Mouse (Mus musculus): ENCODE results near the gene Fkbp8.

Gene Fkbp8

DNA sequence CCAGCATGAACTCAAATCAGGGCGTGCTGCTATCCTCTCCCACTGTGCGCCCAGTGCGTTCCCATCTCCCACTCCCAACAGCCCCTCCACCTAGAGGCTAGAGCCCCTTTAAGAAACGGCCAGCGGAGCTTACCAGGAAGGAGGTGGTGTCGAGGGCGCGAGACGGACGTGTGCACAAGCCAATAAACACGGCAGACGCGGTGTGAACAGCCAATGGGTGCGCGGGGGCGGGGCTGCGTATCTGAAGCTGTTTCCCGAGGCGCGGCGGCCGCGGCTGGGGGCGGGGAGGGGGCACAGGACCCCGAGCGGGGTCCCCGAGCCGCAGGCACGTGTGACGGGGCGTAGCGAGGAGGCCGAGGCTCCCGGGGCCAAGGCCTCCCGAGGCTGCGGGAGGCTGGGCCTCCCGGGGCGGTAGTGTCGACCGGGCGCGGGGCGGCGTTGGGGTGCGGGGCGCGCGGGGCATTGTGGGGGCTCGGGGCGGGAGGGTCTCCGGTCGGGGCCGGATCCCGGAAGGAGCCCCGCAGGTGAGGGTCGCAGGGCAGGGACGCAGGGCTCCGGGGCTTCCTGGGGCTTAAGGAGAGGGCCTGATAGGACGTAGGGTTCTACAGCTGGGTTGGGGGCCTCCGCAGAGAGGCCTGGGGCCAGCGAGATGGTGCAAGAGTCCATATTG, at the start of gene Fkbp8, which contains the start of gene Kxd1:
Gene Fkbp8, plus strand, starts transcription at position 213 of the 670 bp plus-strand sequence.
Gene Kxd1, minus strand, starts transcription at position 445 of the 670 bp plus-strand sequence.
- peak; percentile 98 to 100 for DNase-seq (ENCODE audit: low spot score in 2 of 2)

DNA sequence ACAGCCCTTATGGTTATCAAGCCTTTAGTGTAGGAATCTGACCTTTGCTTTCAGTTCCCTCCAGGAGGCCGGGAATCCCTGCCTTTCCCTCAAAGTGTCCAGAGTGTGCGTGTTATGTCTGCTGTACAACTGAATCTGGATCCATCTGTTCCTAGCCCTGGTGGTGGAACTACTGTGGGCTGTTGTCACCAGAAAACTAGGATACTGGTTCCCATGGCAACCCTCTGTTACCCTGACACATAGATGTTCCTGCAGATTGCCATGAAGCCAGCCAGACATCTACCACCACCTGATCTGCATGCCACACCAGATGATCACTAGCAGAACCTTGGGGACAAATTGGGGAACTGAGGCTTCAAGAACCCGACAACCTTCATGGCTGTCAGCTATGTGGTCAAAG, 45.6 kb upstream of the Fkbp8 start:
- no peak for DNase-seq (ENCODE audit: low spot score in 2 of 2)

DNA sequence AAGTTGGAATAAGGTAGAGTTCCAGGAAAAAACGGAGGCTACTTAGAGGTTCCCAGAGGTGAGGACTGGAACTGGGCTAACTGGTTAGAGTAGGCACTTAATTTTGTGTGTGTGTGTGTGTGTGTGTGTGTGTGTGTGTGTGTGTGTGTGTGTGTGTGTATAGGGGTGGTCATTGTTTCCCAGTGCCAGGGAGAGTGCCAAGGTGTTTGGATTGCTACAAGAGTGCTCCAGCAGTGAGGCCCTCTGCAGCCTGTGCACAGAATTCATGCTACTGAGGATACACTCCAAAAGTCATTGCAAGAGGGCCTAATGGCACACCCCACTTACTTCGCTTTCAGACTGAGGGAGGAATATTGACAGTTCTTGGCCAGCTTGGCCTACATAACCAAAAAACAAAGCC, 44.6 kb upstream of the Fkbp8 start:
- no peak for DNase-seq (ENCODE audit: low spot score in 2 of 2)

DNA sequence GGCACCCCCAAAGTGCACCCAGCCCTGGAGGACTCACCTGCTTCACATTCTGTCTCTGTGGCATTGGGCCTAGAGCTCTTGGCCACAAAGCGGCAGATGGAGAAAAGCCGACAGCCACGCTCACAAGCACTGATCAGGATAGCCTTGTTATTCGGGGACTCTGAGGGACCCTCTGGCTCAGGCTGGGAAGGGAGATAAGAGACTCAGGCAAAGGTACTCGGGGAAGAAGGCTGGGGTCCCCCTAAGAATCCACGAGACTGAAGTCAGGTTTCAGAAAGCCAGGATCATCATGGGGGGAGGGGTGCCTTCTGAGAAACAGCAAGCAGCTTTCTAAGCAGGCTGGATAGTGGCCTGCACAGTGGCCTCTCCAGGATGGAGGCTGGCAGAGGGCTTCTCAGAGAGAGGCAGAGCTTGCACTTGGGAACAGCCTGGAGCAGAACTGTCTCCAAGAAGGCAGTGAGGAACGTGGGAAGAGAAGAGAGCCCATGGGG, 41.3 kb upstream of the Fkbp8 start:
- no peak for DNase-seq (ENCODE audit: low spot score in 2 of 2)

DNA sequence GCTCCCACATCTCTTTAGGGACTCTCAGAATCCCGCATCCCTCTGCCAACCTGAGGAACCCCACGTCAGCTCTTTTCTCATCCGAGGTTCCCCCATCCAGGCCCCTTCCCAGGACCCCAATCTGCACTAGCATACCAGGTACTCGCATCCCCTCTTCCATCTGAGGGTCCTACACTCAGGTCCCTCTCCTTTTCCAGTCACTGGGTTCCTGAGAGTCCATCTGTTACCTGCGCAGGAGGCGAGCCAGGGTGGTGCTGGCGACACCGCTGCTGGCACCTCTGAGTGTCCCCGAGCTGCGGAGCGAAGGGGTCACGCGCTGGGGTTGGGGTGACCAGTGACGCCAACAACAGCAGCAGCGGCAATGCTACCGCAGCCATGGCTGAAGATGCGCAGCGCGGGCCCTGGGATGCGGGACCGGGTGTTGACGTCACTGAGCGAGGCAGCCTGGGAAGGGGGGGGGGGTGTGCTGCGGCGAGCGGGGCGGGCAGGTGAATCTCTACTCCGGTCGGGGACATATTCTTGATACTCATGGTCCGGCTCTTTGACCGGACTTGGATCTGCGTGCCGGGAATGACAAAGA, 40.5 kb upstream of the Fkbp8 start, which contains the start of gene Tmem59l:
Gene Tmem59l, minus strand, starts transcription at position 418 of the 580 bp plus-strand sequence.
- DNase-seq (ENCODE audit: low spot score in 2 of 2), result no peak

DNA sequence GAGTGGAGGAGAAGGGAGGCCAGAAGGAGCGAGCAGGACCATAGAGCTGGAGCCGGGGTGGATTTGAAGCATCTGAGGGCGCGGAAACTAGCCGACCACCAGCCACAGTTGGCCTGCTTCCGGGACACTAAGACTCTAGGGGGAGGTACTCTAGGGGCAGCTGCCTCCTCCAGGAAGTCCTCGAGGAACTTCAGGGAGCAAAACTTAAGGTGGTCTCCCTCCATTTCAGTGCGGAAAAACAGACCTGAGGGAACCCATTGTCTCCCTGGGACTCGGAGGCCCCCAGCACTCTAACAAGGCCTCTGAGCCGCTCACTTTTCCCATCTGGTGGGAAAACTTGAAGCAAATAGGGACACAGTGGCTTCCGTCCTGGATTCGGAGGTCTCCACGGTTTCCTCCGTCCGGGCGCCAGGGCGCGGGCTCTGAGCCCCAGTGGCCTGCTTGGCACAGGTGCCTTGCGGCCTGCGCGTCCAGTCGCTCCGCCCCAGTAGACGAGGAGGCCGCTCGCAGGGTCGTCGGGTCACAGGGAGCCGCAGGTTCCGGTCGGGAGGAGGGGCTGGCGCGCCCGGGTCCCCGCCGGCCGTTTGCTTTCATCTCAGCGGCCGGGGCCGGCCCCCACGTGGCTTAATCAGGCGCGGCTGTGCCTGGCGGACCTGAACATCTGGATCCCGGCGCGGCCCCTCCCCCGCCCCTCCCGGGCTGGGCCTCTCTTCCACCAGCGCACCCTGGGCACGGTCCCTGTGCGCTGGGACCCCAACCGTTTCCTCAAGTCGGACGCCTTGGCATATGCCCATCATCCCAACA, 39.3 kb upstream of the Fkbp8 start:
- no peak for DNase-seq (ENCODE audit: low spot score in 2 of 2)

DNA sequence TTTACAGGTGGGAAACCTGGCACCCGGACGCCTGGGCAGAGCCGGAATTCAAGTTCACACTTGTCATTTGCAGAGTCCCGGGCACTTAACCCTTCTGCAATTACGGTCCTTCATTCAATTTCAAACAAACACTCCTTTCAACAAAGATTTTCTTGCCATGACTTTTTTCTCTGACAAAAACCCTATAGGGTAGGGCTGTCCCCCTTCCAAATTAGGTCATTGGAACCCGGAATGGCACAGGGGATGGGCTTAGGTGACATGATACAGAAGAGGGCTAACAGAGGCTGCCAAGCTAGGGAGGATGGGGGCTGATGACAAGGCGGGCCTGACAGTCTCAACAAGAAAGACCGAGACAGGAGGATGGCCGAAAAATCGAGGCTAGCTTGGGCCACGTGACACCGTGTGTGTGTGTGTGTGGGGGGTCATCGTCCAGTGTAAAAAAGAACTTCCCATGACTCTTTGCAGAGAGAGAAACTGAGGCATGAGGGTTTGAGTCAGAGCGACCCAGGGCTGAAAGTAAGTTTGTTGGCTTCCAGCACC, 38.5 kb upstream of the Fkbp8 start:
- DNase-seq (ENCODE audit: low spot score in 2 of 2), result no peak

DNA sequence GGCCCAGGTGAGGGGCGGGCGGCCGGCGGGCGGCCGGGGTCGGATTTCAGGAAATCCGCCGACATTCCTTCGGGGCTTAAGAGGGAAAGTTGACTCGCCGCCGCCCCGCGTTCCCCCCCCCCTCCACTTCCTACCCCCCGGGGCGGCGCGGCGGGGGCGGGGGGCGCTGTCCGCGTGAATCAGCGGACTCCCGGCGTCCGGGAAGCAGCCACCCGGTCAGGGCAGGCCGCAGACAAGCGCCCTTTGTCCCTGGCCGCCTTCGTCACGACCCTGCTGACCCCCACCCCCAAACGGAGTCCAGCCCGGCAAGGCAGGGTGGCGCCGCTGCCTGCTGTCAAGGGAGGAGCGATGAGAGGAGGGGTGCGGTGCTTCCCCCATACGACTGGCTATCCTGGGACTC, 37.9 kb upstream of the Fkbp8 start:
- no peak for DNase-seq (ENCODE audit: low spot score in 2 of 2)

DNA sequence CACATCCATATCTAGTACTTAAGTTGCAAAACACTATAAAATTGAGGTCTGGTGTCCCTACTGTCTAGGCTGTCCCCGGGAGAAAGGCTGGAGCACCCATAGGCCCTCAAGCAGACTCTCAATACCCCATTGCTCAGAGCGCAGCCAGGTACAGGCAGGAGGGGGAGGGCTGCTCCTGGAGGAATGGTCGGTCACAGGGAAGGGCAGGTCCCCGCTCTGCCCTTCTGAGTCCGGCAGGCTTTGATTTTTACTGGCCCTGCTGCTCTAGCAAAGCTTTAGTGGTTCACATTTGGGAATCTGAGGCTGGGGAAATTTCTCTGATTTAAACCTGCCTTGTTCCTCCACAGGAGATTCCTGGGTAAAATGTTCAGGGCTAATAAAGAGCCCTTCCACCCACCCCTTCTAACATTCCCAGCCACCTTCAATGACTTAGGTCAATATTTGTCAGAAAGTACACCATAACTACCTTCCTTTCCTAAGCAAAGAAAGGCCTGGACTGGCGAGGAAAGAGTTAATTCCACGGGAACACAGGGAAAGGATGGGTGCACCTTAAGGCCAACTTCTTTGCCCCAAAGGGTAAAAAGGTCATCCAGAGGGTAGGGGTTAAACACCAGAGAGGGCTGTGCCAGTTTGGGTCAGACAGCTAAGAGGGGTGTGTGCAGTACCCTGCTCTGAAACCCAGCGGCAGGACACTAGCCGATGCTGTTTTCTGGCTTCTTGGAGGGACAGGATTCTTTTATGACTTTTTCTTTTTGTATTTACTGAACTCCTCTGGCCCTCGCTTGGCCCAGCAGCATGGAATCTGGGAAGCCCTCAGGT, 37.3 kb upstream of the Fkbp8 start:
- no peak for DNase-seq (ENCODE audit: low spot score in 2 of 2)

DNA sequence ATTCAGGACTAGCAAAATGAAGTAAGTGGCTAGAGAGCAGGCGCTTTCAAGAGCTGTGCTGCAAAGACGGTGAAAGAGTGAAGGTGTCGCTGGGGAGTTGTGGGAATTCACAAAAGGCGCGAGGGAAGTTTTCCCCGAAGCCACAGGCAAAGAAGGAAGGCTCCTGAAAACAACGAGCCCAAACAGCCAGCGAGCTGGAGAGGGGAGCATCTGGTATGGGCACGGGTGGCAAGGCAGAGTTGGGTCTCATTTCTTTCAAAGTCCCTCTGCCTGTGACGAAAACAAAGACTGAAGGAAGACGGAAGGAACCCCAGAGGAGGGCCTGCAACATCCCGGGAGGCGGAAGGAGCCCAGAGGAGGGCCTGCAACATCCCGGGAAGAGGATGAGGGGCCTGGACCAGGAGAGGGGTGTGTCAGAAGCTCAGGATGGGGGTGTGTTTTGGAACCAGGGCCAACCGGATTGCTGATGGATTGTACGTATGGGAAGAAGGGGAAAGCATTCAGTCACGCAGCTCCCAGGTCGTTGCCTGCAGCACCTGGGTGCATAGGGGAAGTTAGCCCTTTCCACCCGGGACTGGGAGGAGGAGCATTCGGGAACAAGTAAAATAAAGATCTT, 36.5 kb upstream of the Fkbp8 start:
- no peak for DNase-seq (ENCODE audit: low spot score in 2 of 2)

DNA sequence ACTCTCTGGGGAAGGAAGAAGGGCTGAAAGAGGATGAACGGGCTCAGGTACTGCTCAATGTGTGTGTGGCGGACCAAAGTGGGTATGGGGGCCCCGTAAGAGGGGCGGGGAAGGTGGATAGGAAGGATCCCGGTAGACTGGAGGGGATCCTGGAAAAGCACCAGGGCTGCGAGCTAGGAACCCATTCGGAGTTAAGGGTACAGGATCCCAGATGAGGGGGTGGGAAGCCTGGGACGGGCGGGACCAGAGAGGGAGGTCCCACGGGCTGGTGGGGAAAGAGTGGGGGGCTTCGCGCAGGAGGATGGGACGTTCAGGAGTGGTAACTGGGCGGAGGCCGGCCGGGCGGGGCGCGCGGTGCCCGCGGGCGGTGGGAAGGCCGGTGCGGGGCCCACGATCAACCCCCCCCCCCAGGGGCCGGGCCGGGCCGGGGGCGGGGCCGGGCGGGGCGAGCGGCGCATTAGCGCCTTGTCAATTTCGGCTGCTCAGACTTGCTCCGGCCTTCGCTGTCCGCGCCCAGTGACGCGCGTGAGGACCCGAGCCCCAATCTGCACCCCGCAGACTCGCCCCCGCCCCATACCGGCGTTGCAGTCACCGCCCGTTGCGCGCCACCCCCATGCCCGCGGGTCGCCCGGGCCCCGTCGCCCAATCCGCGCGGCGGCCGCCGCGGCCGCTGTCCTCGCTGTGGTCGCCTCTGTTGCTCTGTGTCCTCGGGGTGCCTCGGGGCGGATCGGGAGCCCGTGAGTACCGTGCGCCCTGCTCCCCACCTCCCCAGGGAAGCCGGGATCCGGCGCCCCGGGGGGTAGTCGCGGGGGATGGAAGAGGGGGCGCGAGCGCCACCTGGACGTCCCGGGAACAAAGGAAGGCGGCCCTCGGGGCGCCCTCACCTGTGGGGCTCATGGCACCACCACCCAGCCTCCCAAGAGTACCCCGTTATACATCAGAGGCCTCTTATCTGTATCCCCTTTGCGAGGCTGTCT, 34.6 kb upstream of the Fkbp8 start, which contains the start of gene Crlf1:
Gene Crlf1, plus strand, starts transcription at position 495 of the 977 bp plus-strand sequence.
- DNase-seq (ENCODE audit: low spot score in 2 of 2), result no peak

DNA sequence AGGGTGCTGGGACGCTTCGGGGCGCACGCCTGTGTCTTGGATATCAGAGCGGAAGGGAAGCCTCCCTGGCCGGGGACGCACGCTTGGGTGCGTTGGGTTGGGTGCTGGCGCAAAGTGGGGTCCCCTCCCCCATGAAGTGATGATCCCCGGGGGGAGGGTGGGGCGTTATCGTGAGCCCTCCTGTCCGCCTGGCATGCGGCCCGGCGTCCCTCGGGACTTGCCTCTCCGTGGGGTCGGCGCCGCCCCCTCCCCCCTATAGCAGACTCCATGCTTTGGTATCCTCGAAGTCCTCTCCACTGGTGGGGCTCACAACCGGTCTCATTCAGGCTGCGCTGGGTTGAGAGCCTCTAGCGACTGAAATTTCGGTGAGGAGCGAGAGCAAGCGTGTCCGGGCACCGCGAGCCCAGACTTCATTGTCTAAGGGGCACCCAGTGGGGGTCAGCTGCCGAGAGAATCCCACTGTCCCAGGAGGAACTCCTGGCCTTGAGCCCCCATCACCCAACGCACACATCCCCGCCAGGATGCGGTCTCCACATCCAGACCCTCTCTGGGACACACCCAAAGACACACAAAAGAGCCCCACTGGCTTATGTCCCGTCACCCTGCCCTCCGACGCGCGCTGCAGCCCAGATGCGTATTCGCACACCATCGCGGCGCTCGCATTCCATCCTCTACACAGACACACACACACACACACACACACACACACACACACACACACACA, 33.7 kb upstream of the Fkbp8 start:
- peak in 1 of 2 experiments; percentile 9 for DNase-seq (ENCODE audit: low spot score in 2 of 2)

DNA sequence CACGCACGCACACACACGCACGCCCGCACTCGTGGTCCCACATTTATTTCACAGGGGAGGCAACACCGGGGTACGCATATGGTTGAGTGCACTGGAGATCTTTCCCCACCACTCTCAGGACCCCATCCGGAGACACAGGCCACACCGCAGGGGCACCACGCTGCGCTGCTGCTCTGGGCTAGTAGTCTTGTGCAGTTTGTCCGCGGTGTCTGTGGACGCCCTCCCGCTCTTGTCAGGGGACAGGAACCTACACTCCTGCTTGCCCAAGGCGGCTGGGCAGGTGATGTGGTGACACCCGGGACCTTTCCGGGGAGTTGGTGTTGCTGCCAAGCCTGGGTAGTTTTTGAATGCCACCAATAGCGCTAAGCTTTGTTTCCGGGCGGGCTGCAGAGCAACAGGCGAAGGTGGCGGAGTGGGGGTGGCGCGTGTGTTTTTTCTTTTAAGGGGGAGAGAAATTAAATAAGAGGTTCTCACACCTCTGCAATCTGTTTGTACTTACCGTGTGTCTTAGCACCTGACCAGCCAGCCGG, 33.0 kb upstream of the Fkbp8 start:
- DNase-seq (ENCODE audit: low spot score in 2 of 2), result peak in 1 of 2 experiments; percentile 16

DNA sequence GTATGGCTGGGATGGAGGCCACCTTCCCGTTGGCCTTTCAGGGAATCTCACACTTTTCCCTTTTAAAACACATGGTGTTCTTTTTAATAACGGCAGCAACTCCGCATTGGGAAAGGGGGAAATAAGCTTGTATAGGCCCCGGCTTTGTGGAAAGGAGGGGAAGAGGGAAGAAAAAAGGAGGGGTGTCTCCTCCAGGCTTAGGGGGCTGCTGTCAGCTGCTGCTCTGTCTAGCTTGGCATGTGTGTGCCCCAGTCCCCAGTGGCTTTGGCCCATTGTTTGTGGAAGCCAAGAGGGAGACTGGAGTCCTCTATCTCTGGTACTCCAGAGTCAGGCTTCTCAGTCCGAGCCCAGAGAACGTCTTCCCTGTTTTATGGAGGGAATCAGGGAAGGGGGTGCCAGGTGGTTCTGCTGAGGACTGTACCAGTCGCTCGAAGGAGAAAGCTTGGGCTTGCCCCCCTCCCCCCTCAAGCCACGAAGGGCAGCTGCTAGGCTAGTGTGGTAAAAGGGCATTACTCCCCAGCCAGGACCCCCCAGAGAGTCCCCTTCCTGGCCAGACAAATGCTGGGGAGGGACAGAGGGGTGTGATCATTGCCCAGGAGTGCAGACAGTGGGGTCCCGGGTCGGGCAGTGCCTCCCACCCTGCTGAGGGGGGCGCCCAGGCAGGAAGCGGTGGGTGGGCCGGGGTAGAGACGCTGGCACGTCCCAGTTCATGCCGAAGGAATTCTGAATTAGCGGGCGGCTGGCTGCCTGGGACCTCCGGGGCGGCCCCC, 32.3 kb upstream of the Fkbp8 start:
- no peak for DNase-seq (ENCODE audit: low spot score in 2 of 2)

DNA sequence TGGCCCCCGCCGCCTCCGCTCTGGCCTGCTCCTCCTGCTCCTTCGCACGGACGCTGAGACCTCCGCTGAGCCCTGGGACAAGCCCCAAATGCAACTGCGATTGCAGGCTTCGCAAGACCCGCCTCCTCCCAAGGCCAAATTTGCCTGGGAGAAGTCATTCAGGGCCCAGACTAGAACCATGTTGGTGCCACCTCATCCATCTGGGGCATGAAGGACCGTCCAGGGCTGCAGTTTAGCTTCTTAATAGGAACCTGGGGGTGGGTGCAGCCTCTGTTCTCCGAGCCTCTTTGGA, 31.8 kb upstream of the Fkbp8 start:
- DNase-seq (ENCODE audit: low spot score in 2 of 2), result no peak

DNA sequence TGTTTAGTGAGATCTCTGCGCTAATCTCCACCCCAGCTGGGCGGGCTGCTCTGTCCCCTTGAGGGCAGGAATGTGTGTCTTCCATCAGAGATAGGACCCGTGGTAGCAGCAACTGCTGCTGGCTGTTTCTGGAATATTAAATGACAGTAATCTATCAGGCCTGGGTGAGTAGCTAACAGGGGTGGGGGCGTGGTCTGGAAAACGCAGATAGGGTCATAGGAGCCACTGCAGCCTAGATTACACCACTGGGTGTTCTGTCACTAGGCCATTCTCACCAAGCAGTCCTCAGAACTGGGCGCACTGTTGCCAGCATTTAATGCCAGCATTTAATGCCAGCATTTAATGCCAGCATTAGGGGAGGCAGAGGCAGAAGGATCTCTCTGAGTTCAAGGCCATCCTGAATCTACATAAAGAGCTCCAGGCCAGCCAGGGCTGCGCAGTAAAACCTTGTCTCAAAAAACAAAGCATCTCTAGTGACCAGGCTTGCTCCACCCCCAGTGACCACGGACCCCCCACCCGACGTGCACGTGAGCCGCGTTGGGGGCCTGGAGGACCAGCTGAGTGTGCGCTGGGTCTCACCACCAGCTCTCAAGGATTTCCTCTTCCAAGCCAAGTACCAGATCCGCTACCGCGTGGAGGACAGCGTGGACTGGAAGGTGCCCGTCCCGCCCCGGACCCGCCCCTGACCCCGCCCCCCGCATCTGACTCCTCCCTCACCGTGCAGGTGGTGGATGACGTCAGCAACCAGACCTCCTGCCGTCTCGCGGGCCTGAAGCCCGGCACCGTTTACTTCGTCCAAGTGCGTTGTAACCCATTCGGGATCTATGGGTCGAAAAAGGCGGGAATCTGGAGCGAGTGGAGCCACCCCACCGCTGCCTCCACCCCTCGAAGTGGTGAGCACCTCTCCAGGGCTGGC, 26.9 kb upstream of the Fkbp8 start:
- DNase-seq (ENCODE audit: low spot score in 2 of 2), result peak in 1 of 2 experiments; percentile 77
